Mouse (Mus musculus): ENCODE measurements around the gene Alg2. TPM values are rescaled to one million over a fixed set of nuclear protein-coding genes. Genes with fewer than 3 reads are reported as not detected.

The Alg2 gene
- polyA plus RNA-seq, 1 experiment = 5.8 TPM

- H3K4me1 ChIP-seq (ENCODE audit: control insufficient read depth, insufficient read depth, low read length) = no peaks in the 10 kb centered on the region
- no peak overlapping the region for H3K27ac ChIP-seq (ENCODE audit: control insufficient read depth, insufficient read depth, low read depth, low read length)
- TF ChIP-seq POLR2A (IDR thresholded peaks at IDR 0.05; ENCODE audit: control insufficient read depth, low read depth, low read length) = no peak
- no peak for TF ChIP-seq CTCF (IDR thresholded peaks at IDR 0.05; ENCODE audit: control insufficient read depth, insufficient read depth, insufficient replicate concordance, low read depth, low read length)
- H3K36me3 ChIP-seq (ENCODE audit: control insufficient read depth, insufficient read depth, low read length) = no peaks in the 10 kb centered on the region
- H3K27me3 ChIP-seq (ENCODE audit: control insufficient read depth, insufficient read depth, low read length) = no peaks in the 10 kb centered on the region
- no peak overlapping the region for H3K4me3 ChIP-seq (ENCODE audit: control insufficient read depth, low read depth, low read length)
Observed at GRCm38 (mm10) chr4:47491243-47491642, 17.1 kb upstream of the Alg2 start.

GRCm38 (mm10) chr4:47480576-47480975, 6.4 kb upstream of the Alg2 start:
- Histone ChIP-seq H3K36me3 (ENCODE audit: control insufficient read depth, insufficient read depth, low read length) (no peaks in the 10 kb centered on the region), H3K27me3 (ENCODE audit: control insufficient read depth, insufficient read depth, low read length) (no peaks in the 10 kb centered on the region), H3K4me1 (ENCODE audit: control insufficient read depth, insufficient read depth, low read length) (no peaks in the 10 kb centered on the region), H3K27ac (ENCODE audit: control insufficient read depth, insufficient read depth, low read depth, low read length) (no peak overlapping the region), H3K4me3 (ENCODE audit: control insufficient read depth, low read depth, low read length) (no peak overlapping the region)
- TF ChIP-seq CTCF (IDR thresholded peaks at IDR 0.05; ENCODE audit: control insufficient read depth, insufficient read depth, insufficient replicate concordance, low read depth, low read length) (no peak), POLR2A (IDR thresholded peaks at IDR 0.05; ENCODE audit: control insufficient read depth, low read depth, low read length) (no peak)

- no peak overlapping the region for H3K27ac ChIP-seq (ENCODE audit: control insufficient read depth, insufficient read depth, low read depth, low read length)
- peaks cover 2% of the 10 kb centered on the region; the same call in 1 of the 2 replicates for H3K4me1 ChIP-seq (ENCODE audit: control insufficient read depth, insufficient read depth, low read length)
- TF ChIP-seq POLR2A (IDR thresholded peaks at IDR 0.05; ENCODE audit: control insufficient read depth, low read depth, low read length) (no peak), CTCF (IDR thresholded peaks at IDR 0.05; ENCODE audit: control insufficient read depth, insufficient read depth, insufficient replicate concordance, low read depth, low read length) (no peak)
- no peaks in the 10 kb centered on the region for H3K27me3 ChIP-seq (ENCODE audit: control insufficient read depth, insufficient read depth, low read length)
- H3K36me3 ChIP-seq (ENCODE audit: control insufficient read depth, insufficient read depth, low read length) = no peaks in the 10 kb centered on the region
- no peak overlapping the region for H3K4me3 ChIP-seq (ENCODE audit: control insufficient read depth, low read depth, low read length)
Observed at GRCm38 (mm10) chr4:47480095-47480494, 6.0 kb upstream of the Alg2 start.

- no peak overlapping the region for H3K4me3 ChIP-seq (ENCODE audit: control insufficient read depth, low read depth, low read length)
- H3K4me1 ChIP-seq (ENCODE audit: control insufficient read depth, insufficient read depth, low read length) = peaks cover 5% of the 10 kb centered on the region
- no peaks in the 10 kb centered on the region for H3K27me3 ChIP-seq (ENCODE audit: control insufficient read depth, insufficient read depth, low read length)
- H3K36me3 ChIP-seq (ENCODE audit: control insufficient read depth, insufficient read depth, low read length) = no peaks in the 10 kb centered on the region
- TF ChIP-seq CTCF (IDR thresholded peaks at IDR 0.05; ENCODE audit: control insufficient read depth, insufficient read depth, insufficient replicate concordance, low read depth, low read length) (no peak), POLR2A (IDR thresholded peaks at IDR 0.05; ENCODE audit: control insufficient read depth, low read depth, low read length) (no peak)
- H3K27ac ChIP-seq (ENCODE audit: control insufficient read depth, insufficient read depth, low read depth, low read length) = no peak overlapping the region
Observed at GRCm38 (mm10) chr4:47477539-47477938, 3.4 kb upstream of the Alg2 start.

- Histone ChIP-seq H3K27me3 (ENCODE audit: control insufficient read depth, insufficient read depth, low read length) (no peaks in the 10 kb centered on the region), H3K36me3 (ENCODE audit: control insufficient read depth, insufficient read depth, low read length) (no peaks in the 10 kb centered on the region), H3K27ac (ENCODE audit: control insufficient read depth, insufficient read depth, low read depth, low read length) (peak overlapping the region; percentile 71), H3K4me3 (ENCODE audit: control insufficient read depth, low read depth, low read length) (peak overlapping the region; percentile 97), H3K4me1 (ENCODE audit: control insufficient read depth, insufficient read depth, low read length) (peaks cover 5% of the 10 kb centered on the region)
- no peak for TF ChIP-seq CTCF (IDR thresholded peaks at IDR 0.05; ENCODE audit: control insufficient read depth, insufficient read depth, insufficient replicate concordance, low read depth, low read length)
- no peak for TF ChIP-seq POLR2A (IDR thresholded peaks at IDR 0.05; ENCODE audit: control insufficient read depth, low read depth, low read length)
Observed at GRCm38 (mm10) chr4:47474730-47475643, 854 bp upstream of the Alg2 start.

GRCm38 (mm10) chr4:47473586-47473967, 556 bp downstream of the Alg2 start:
- TF ChIP-seq POLR2A (IDR thresholded peaks at IDR 0.05; ENCODE audit: control insufficient read depth, low read depth, low read length) (no peak), CTCF (IDR thresholded peaks at IDR 0.05; ENCODE audit: control insufficient read depth, insufficient read depth, insufficient replicate concordance, low read depth, low read length) (no peak)
- H3K4me3 ChIP-seq (ENCODE audit: control insufficient read depth, low read depth, low read length) = peak overlapping the region; percentile 97
- H3K36me3 ChIP-seq (ENCODE audit: control insufficient read depth, insufficient read depth, low read length) = no peaks in the 10 kb centered on the region
- peaks cover 5% of the 10 kb centered on the region for H3K4me1 ChIP-seq (ENCODE audit: control insufficient read depth, insufficient read depth, low read length)
- no peaks in the 10 kb centered on the region for H3K27me3 ChIP-seq (ENCODE audit: control insufficient read depth, insufficient read depth, low read length)
- peak overlapping the region; percentile 88; the same call in 1 of the 2 replicates for H3K27ac ChIP-seq (ENCODE audit: control insufficient read depth, insufficient read depth, low read depth, low read length)

- H3K27ac ChIP-seq (ENCODE audit: control insufficient read depth, insufficient read depth, low read depth, low read length) = no peak overlapping the region
- no peak overlapping the region for H3K4me3 ChIP-seq (ENCODE audit: control insufficient read depth, low read depth, low read length)
- no peaks in the 10 kb centered on the region for H3K36me3 ChIP-seq (ENCODE audit: control insufficient read depth, insufficient read depth, low read length)
- TF ChIP-seq CTCF (IDR thresholded peaks at IDR 0.05; ENCODE audit: control insufficient read depth, insufficient read depth, insufficient replicate concordance, low read depth, low read length) (no peak), POLR2A (IDR thresholded peaks at IDR 0.05; ENCODE audit: control insufficient read depth, low read depth, low read length) (no peak)
- H3K27me3 ChIP-seq (ENCODE audit: control insufficient read depth, insufficient read depth, low read length) = no peaks in the 10 kb centered on the region
- no peaks in the 10 kb centered on the region for H3K4me1 ChIP-seq (ENCODE audit: control insufficient read depth, insufficient read depth, low read length)
Observed at GRCm38 (mm10) chr4:47467196-47467595, 6.9 kb downstream of the Alg2 start.
